Comparison of ENCODE assay signal across 26 mouse cellular contexts in genomic region chr9:109909926-109910325, GRCm38 (mm10). TPM values are rescaled to one million over a fixed set of nuclear protein-coding genes. Genes with fewer than 3 reads are reported as not detected.
DNase-seq lines count a peak whose midpoint lies in the region; ATAC-seq and TF ChIP-seq lines count a peak whose summit lies in the region.
"Had no signal": no experiment of that assay in that cellular context is flagged by ENCODE, and none has a peak within 500 bp of the region (broad histone marks: within the 10 kb centered on the region; RNA-seq: fewer than 3 reads in every experiment).

No protein-coding gene starts in this region.

- no peaks in the 10 kb centered on the region for H3K4me1 ChIP-seq in midbrain, embryonic 11.5 days (ENCODE audit: control insufficient read depth, insufficient read depth, low read length)
- H3K4me1 ChIP-seq in midbrain, embryonic 10.5 days, result peaks cover 6% of the 10 kb centered on the region; the same call in 1 of the 2 replicates
- H3K4me1 ChIP-seq in ES-E14 (ENCODE audit: control insufficient read depth in 2 of 2, insufficient read depth in 2 of 2, low read length in 2 of 2, poor library complexity in 1 of 2), result peaks cover 0 to 8% of the 10 kb centered on the region in 2 experiments; a peak in 3 of 4 replicates
- H3K4me1 ChIP-seq: embryonic facial prominence, embryonic 15.5 days; forebrain, embryonic 12.5 days had no signal

- no peak overlapping the region for H3K27ac ChIP-seq in midbrain, embryonic 11.5 days (ENCODE audit: low read depth, low read length)
- H3K27ac ChIP-seq in midbrain, embryonic 10.5 days (replicated peaks), result no peak overlapping the region
- peak overlapping the region; percentile 73 for H3K27ac ChIP-seq in ES-E14 (ENCODE audit: insufficient read depth, low read depth, low read length, poor library complexity, severe bottlenecking)
- H3K27ac ChIP-seq: embryonic facial prominence, embryonic 13.5 days; embryonic facial prominence, embryonic 15.5 days; forebrain, embryonic 10.5 days; forebrain, embryonic 12.5 days had no signal

- 86% methylated on average over 4 of the region's 4 CpGs for WGBS in midbrain, embryonic 11.5 days
- WGBS in midbrain, embryonic 10.5 days, result 91% methylated on average over 4 of the region's 4 CpGs

- DNase-seq in midbrain, embryonic 11.5 days (ENCODE audit: low spot score, missing footprints), result peak; percentile 64
- no peak for DNase-seq in midbrain, embryonic 10.5 days (ENCODE audit: low spot score)
- peak; percentile 82 for DNase-seq in ES-E14 (ENCODE audit: low read depth, low spot score)
- peak; percentile 92 for DNase-seq in ZHBTc4 (ENCODE audit: low read depth, low spot score)
- DNase-seq in right cerebral cortex, postnatal 25 days, result no peak
- no peak for DNase-seq in gastrocnemius, postnatal 10 days
- DNase-seq: adrenal gland, adult 2 months; adrenal gland, postnatal 10 days; adrenal gland, postnatal 25 days; B cell, adult 2 months; cerebellum, adult 11 months; cerebellum, adult 18-20 months; cerebellum, adult 8-10 months; cerebellum, adult 9-11 months; cerebellum, postnatal 14 days; cerebellum, postnatal 36 days; embryo, embryonic 11 days had no signal

- H3K4me3 ChIP-seq in midbrain, embryonic 11.5 days (ENCODE audit: low read depth, low read length), result no peak overlapping the region
- H3K4me3 ChIP-seq in midbrain, embryonic 10.5 days, result no peak overlapping the region
- no peak overlapping the region for H3K4me3 ChIP-seq in ES-E14 (ENCODE audit: insufficient read depth in 1 of 2, low read depth in 1 of 2, low read length in 2 of 2, poor library complexity in 1 of 2, severe bottlenecking in 1 of 2)
- H3K4me3 ChIP-seq: embryonic facial prominence, embryonic 13.5 days; embryonic facial prominence, embryonic 15.5 days; erythroblast, embryonic 14.5 days; forebrain, embryonic 10.5 days; forebrain, embryonic 12.5 days had no signal

- no peak overlapping the region for H3K9ac ChIP-seq in midbrain, embryonic 11.5 days (ENCODE audit: low read length)
- no peak overlapping the region for H3K9ac ChIP-seq in ES-E14 (ENCODE audit: insufficient read depth, low read depth, low read length, poor library complexity, severe bottlenecking)
- H3K9ac ChIP-seq: embryonic facial prominence, embryonic 13.5 days; embryonic facial prominence, embryonic 15.5 days; forebrain, embryonic 12.5 days had no signal

- in situ Hi-C loops in ES-E14 (cut with MboI; ENCODE audit: low sequenced_read_pairs in 2 of 2, unreplicated experiment in 2 of 2), result no loop called here

- no peak overlapping the region for H3K4me2 ChIP-seq in midbrain, embryonic 11.5 days
- H3K4me2 ChIP-seq: embryonic facial prominence, embryonic 13.5 days; embryonic facial prominence, embryonic 15.5 days; forebrain, embryonic 12.5 days had no signal

- no peaks in the 10 kb centered on the region for H3K9me3 ChIP-seq in midbrain, embryonic 11.5 days (ENCODE audit: control insufficient read depth, low read length)
- H3K9me3 ChIP-seq in midbrain, embryonic 10.5 days (replicated peaks), result no peaks in the 10 kb centered on the region
- H3K9me3 ChIP-seq in ES-E14 (ENCODE audit: control insufficient read depth, insufficient read depth, low read depth, low read length), result no peaks in the 10 kb centered on the region
- H3K9me3 ChIP-seq: embryonic facial prominence, embryonic 13.5 days; embryonic facial prominence, embryonic 15.5 days; forebrain, embryonic 10.5 days; forebrain, embryonic 12.5 days had no signal

- H3K36me3 ChIP-seq in midbrain, embryonic 11.5 days (ENCODE audit: control insufficient read depth, insufficient read depth, low read length), result no peaks in the 10 kb centered on the region
- H3K36me3 ChIP-seq in midbrain, embryonic 10.5 days, result no peaks in the 10 kb centered on the region
- no peaks in the 10 kb centered on the region for H3K36me3 ChIP-seq in ES-E14 (ENCODE audit: control insufficient read depth, insufficient read depth, low read length, poor library complexity, severe bottlenecking)
- H3K36me3 ChIP-seq: embryonic facial prominence, embryonic 13.5 days; embryonic facial prominence, embryonic 15.5 days; forebrain, embryonic 10.5 days; forebrain, embryonic 12.5 days had no signal

- ATAC-seq in midbrain, embryonic 11.5 days (ENCODE audit: low FRiP score), result no peak
- ATAC-seq: CD4-positive, CD25-positive, alpha-beta regulatory T cell, adult 4 months; forebrain, embryonic 14.5 days; forebrain, embryonic 16.5 days had no signal

- H3K27me3 ChIP-seq in midbrain, embryonic 11.5 days (ENCODE audit: control insufficient read depth, insufficient read depth, low read length), result no peaks in the 10 kb centered on the region
- no peaks in the 10 kb centered on the region for H3K27me3 ChIP-seq in midbrain, embryonic 10.5 days (ENCODE audit: low read depth, poor library complexity, severe bottlenecking)
- H3K27me3 ChIP-seq: CH12.LX; embryonic facial prominence, embryonic 13.5 days; embryonic facial prominence, embryonic 15.5 days; forebrain, embryonic 12.5 days had no signal

TF ChIP-seq in ES-E14, 5 proteins besides CTCF, POLR2A, EP300 and RAD21:
- TF ChIP-seq CHD2 (IDR thresholded peaks at IDR 0.05; ENCODE audit: low read depth, low read length) (0 out of 2 replicates have a peak, but pooled peaks have one; percentile 47), ZC3H11A (IDR thresholded peaks at IDR 0.05; ENCODE audit: borderline replicate concordance, low read depth, low read length) (no peak), MAFK (IDR thresholded peaks at IDR 0.05; ENCODE audit: insufficient read depth, low read depth, low read length) (0 out of 2 replicates have a peak, but pooled peaks have one; percentile 12), ZNF384 (IDR thresholded peaks at IDR 0.05; ENCODE audit: low read depth, low read length) (no peak), HCFC1 (IDR thresholded peaks at IDR 0.05; ENCODE audit: borderline replicate concordance, insufficient read depth, low read length) (no peak)

RNA-seq across cellular contexts. Expression of gene Map4, which starts 21.3 kb away (rescaled TPM):
- 80.1 and 81.4 TPM in 2 replicates for polyA plus RNA-seq in midbrain, embryonic 11.5 days (2014; fragmentation: Nextera tagmentation; extraction: Ambion mirVana)
- polyA plus RNA-seq in midbrain, embryonic 10.5 days (2016; fragmentation: Nextera tagmentation; extraction: Ambion mirVana), result 69.3 and 84.1 TPM in 2 replicates
- 56.7 and 61.4 TPM in 2 replicates for total RNA-seq in ES-E14 (2012; rRNA removed)
- total RNA-seq in gastrocnemius, postnatal 10 days (2021), result 100 to 1,000 TPM; 466 to 507 TPM

RNA-seq across cellular contexts. Expression of gene Cdc25a, which starts 34.5 kb away (rescaled TPM):
- polyA plus RNA-seq in midbrain, embryonic 11.5 days (2014; fragmentation: Nextera tagmentation; extraction: Ambion mirVana), result 33.6 and 36.9 TPM in 2 replicates
- 38.7 and 39.5 TPM in 2 replicates for polyA plus RNA-seq in midbrain, embryonic 10.5 days (2016; fragmentation: Nextera tagmentation; extraction: Ambion mirVana)
- total RNA-seq in ES-E14 (2012; rRNA removed), result 48.5 and 58.3 TPM in 2 replicates
- total RNA-seq in gastrocnemius, postnatal 10 days (2021), result 1 to 10 TPM; 6.2 to 9.2 TPM

Comparison
In these comparisons a context has a peak if more than half of its experiments do, and no peak if none do; other contexts are left out.
1. DNase-seq: peak in midbrain, embryonic 11.5 days (single experiment), ES-E14 (single experiment) and ZHBTc4 (single experiment); none in midbrain, embryonic 10.5 days (single experiment), right cerebral cortex, postnatal 25 days (single experiment) and gastrocnemius, postnatal 10 days (single experiment).